Comparison of ENCODE assay signal across 9 mouse cellular contexts in genomic region chr9:116489273-116489672, GRCm38 (mm10).
DNase-seq lines count a peak whose midpoint lies in the region; ATAC-seq lines count a peak whose summit lies in the region.
"Had no signal": no experiment of that assay in that cellular context is flagged by ENCODE, and none has a peak within 500 bp of the region (broad histone marks: within the 10 kb centered on the region; RNA-seq: fewer than 3 reads in every experiment).

No protein-coding gene starts in this region.

- no peak overlapping the region for H3K4me2 ChIP-seq in kidney, embryonic 14.5 days (replicated peaks; ENCODE audit: low read depth, low read length)

- H3K36me3 ChIP-seq in kidney, embryonic 14.5 days (ENCODE audit: control insufficient read depth, insufficient read depth, low read length), result no peaks in the 10 kb centered on the region

- no peak for ATAC-seq in kidney, embryonic 14.5 days (ENCODE audit: low FRiP score, low TSS enrichment)

- H3K27me3 ChIP-seq in kidney, embryonic 14.5 days (ENCODE audit: control insufficient read depth, insufficient read depth, low read length), result no peaks in the 10 kb centered on the region

- H3K9me3 ChIP-seq in kidney, embryonic 14.5 days (ENCODE audit: control insufficient read depth, low read length), result peaks cover 6% of the 10 kb centered on the region; the same call in 1 of the 2 replicates

- no peak overlapping the region for H3K9ac ChIP-seq in kidney, embryonic 14.5 days (ENCODE audit: low read depth, low read length)

- WGBS in kidney, embryonic 14.5 days, result 79% methylated on average over 5 of the region's 5 CpGs

- no peak overlapping the region for H3K4me3 ChIP-seq in kidney, embryonic 14.5 days (ENCODE audit: low read length)

- H3K4me1 ChIP-seq in kidney, embryonic 14.5 days (ENCODE audit: control insufficient read depth, insufficient read depth, low read length), result no peaks in the 10 kb centered on the region

- peak; percentile 68 to 70 for DNase-seq in cerebellum, postnatal 14 days
- DNase-seq in cerebellum, adult 11-12 months, result no peak
- peak; percentile 10 for DNase-seq in kidney, postnatal 10 days
- DNase-seq in kidney, adult 9 months, result no peak
- peak; percentile 6 for DNase-seq in NIH3T3 (ENCODE audit: low read depth)
- DNase-seq in layer of hippocampus, postnatal 36 days, result peak; percentile 26 to 41
- no peak for DNase-seq in spleen, adult 12 weeks (ENCODE audit: low spot score)

- no peak overlapping the region for H3K27ac ChIP-seq in kidney, embryonic 14.5 days (ENCODE audit: low read depth, low read length)
- H3K27ac ChIP-seq: macrophage had no signal

Comparison
In these comparisons a context has a peak if more than half of its experiments do, and no peak if none do; other contexts are left out.
1. DNase-seq: peak in cerebellum, postnatal 14 days (2 of 2), kidney, postnatal 10 days (single experiment), NIH3T3 (single experiment) and layer of hippocampus, postnatal 36 days (2 of 2); none in cerebellum, adult 11-12 months (single experiment), kidney, adult 9 months (single experiment) and spleen, adult 12 weeks (single experiment).